Mouse (Mus musculus) stomach, postnatal 0 days (tissue): Measurements from ENCODE around the gene Dkk3. TPM values are rescaled to one million over a fixed set of nuclear protein-coding genes. Genes with fewer than 3 reads are reported as not detected.

Experiments
- ATAC-seq: fragments of 200-750 bp; cut with Nextera tagmentation; 2 replicates; pipeline ENCODE4 v1.8.0; 2017; ENCODE audit not compliant: low FRiP score, low TSS enrichment
- DNase-seq: peaks from one replicate; pipeline ENCODE4 v3.0.0-alpha.2; 2016; ENCODE audit warnings: low spot score
- H3K27ac ChIP-seq: fragments of 300-500 bp; sonication (generic); replicated peaks from 2 replicates; pipeline ENCODE4 v1.5.1; 2014; ENCODE audit warnings: mild to moderate bottlenecking, control low read depth
- H3K27me3 ChIP-seq: fragments of 300-500 bp; sonication (generic); 2 replicates; pipeline ENCODE4 v1.6.1; 2014; ENCODE audit warnings: low read length; ENCODE audit not compliant: control insufficient read depth, insufficient read depth
- H3K36me3 ChIP-seq: fragments of 300-500 bp; sonication (generic); 2 replicates; pipeline ENCODE4 v1.6.1; 2014; ENCODE audit warnings: low read length, mixed read lengths; ENCODE audit not compliant: control insufficient read depth, insufficient read depth
- H3K4me1 ChIP-seq: fragments of 300-500 bp; sonication (generic); replicated peaks from 2 replicates; pipeline ENCODE4 v1.6.1; 2014; ENCODE audit warnings: antibody characterized with exemption; ENCODE audit not compliant: control insufficient read depth, insufficient read depth
- H3K4me2 ChIP-seq: fragments of 300-500 bp; sonication (generic); replicated peaks from 2 replicates; pipeline ENCODE4 v1.6.1; 2014; ENCODE audit warnings: low read depth, mild to moderate bottlenecking, control low read depth, moderate library complexity
- H3K4me3 ChIP-seq: fragments of 300-500 bp; sonication (generic); 2 replicates; pipeline ENCODE4 v1.5.1; 2014; ENCODE audit warnings: low read depth, low read length, control low read depth
- H3K9ac ChIP-seq: fragments of 300-500 bp; sonication (generic); 2 replicates; pipeline ENCODE4 v1.6.1; 2014; ENCODE audit warnings: mild to moderate bottlenecking, low read length, control low read depth, mixed read lengths
- H3K9me3 ChIP-seq: fragments of 300-500 bp; sonication (generic); 2 replicates; pipeline ENCODE4 v1.6.1; 2016; ENCODE audit warnings: low read length; ENCODE audit not compliant: control insufficient read depth
- CTCF ChIP-seq: IDR thresholded peaks from 2 replicates; pipeline ENCODE4 v1.5.1; 2016; ENCODE audit warnings: antibody characterized with exemption, low read depth, mild to moderate bottlenecking, moderate library complexity
- EP300 ChIP-seq: optimal IDR thresholded peaks from 2 replicates; pipeline ENCODE3; 2016; ENCODE audit warnings: antibody characterized with exemption
- WGBS: fragments of 180-500 bp; shearing (Covaris S2); extraction: QIAGEN DNeasy Blood & Tissue Kit; methylation state at CpG from one replicate; pipeline ENCODE4 v1.1.7; 2014; 5-methylcytosine and 5-hydroxymethylcytosine counted together
- polyA plus RNA-seq: library from polyadenylated mRNA; unstranded; fragments of >200 nt; fragmentation: Nextera tagmentation; extraction: Ambion mirVana; gene quantifications from 2 replicates; pipeline ENCODE4 v1.2.1, GENCODE M21; 2015

The Dkk3 gene
- polyA plus RNA-seq, 1 experiment from 2014 or later: 40.0 TPM

DNA sequence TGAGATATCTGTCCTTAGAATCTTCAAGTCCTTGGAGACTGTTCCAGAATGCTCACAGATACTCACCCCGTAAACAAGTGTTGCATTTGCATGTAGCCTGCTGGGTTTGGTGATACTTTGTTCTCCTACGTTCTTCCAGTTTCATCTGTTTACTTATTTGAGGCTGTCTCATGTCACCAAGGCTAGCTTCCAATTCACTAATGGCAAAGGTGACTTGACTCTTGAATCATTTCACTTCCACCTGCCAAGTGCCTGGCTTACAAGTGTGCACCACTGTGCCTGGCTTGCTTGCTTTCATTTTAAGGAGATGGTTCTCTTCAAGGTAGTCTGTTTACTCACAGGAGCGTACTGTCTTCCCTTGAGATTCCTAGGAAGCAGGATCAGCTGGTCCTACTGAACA lies 5.6 kb upstream of the Dkk3 start:
- TF ChIP-seq EP300 (no peak), CTCF (no peak)
- H3K27me3 ChIP-seq: no peaks in the 10 kb centered on the region
- no peak overlapping the region for H3K4me2 ChIP-seq
- no peaks in the 10 kb centered on the region for H3K4me1 ChIP-seq
- H3K36me3 ChIP-seq: no peaks in the 10 kb centered on the region
- no peaks in the 10 kb centered on the region for H3K9me3 ChIP-seq
- no peak overlapping the region for H3K9ac ChIP-seq
- H3K4me3 ChIP-seq: no peak overlapping the region
- no peak for ATAC-seq
- 73% methylated on average over 3 of the region's 3 CpGs for WGBS
- DNase-seq: no peak
- no peak overlapping the region for H3K27ac ChIP-seq

DNA sequence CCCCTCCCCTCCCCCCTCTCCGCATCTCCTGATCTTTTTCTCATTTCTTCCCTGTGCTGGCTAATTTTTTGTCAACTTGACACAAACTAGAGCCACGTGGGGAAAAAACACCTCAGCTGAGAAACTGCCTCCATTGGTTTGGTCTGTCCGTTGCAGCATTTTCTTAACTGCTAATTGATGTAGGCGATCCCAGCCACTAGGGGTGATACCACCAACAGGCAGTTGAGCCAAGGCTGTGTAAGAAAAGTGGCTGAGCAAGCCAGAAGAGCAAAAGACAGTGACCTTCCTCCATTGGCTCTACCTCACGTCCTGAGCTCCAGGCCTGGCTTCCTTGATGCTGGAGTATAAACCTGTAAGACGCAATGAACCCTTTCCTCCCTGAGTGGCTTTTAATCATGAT lies 978 bp upstream of the Dkk3 start:
- Histone ChIP-seq H3K4me2 (no peak overlapping the region), H3K27ac (no peak overlapping the region), H3K4me1 (peaks cover 4% of the 10 kb centered on the region; the same call in 1 of the 2 replicates), H3K9ac (no peak overlapping the region), H3K36me3 (no peaks in the 10 kb centered on the region), H3K4me3 (no peak overlapping the region), H3K9me3 (no peaks in the 10 kb centered on the region), H3K27me3 (no peaks in the 10 kb centered on the region)
- TF ChIP-seq CTCF (peak; percentile 45), EP300 (no peak)
- DNase-seq: no peak
- 57% methylated on average over 5 of the region's 6 CpGs for WGBS
- no peak for ATAC-seq

- H3K27ac ChIP-seq: peak overlapping the region; percentile 74
- no peaks in the 10 kb centered on the region for H3K36me3 ChIP-seq
- peak; percentile 44 for DNase-seq
- peak overlapping the region; percentile 50 for H3K4me3 ChIP-seq
- peak overlapping the region; percentile 60 for H3K4me2 ChIP-seq
- TF ChIP-seq EP300 (no peak), CTCF (no peak)
- peak; percentile 43 for ATAC-seq
- peak overlapping the region; percentile 57 for H3K9ac ChIP-seq
- WGBS: under 1% methylated on average over 23 of the region's 23 CpGs
- no peaks in the 10 kb centered on the region for H3K27me3 ChIP-seq
- peaks cover 4% of the 10 kb centered on the region; the same call in 1 of the 2 replicates for H3K4me1 ChIP-seq
- no peaks in the 10 kb centered on the region for H3K9me3 ChIP-seq
These were observed 528 bp downstream of the Dkk3 start for GRCm38 (mm10) chr7:112158316-112158741.

DNA sequence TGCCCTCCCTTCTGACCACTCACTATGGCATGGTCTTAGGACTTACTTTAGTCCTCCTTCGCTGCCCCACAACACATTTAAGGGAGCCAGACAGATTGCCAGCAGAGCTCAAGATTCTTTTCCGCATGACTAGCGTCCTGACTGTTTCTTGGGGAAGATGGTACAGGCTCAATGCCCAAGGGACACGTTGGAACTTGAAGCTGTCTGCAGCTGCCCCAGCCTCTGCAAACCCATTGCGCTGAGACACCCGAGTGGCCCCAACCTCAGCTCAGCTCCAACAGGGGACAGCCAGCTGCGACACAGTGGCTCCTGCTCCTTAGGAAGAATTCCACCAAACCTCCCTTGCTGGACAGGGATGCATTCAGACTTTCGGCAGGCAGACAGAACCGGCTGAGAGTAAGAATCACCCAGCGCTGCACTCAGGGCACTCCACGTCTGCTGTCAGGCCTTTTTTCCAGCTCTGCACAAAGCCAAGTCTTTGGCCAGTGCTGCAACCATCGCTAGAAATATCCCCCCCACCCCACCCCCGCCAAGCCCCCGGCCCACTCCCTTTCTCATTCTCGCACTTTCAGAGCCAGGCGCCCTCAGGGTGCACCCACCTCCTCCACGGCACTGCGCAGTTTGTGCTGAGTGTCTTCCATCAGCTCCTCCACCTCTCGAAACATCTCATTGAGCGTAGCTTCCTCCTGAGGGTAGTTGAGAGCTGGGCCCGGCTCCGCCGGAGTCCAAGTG lies 1.1 kb downstream of the Dkk3 start:
- TF ChIP-seq EP300 (no peak), CTCF (no peak)
- no peaks in the 10 kb centered on the region for H3K9me3 ChIP-seq
- ATAC-seq (peak; percentile 22; the same call in 1 of the 2 replicates), DNase-seq (peak; percentile 23)
- 11% methylated on average over 23 of the region's 23 CpGs for whole genome bisulfite sequencing
- peak overlapping the region; percentile 60 for H3K4me2 ChIP-seq
- peak overlapping the region; percentile 74 for H3K27ac ChIP-seq
- H3K27me3 ChIP-seq: no peaks in the 10 kb centered on the region
- H3K4me1 ChIP-seq: peaks cover 4% of the 10 kb centered on the region; the same call in 1 of the 2 replicates
- no peaks in the 10 kb centered on the region for H3K36me3 ChIP-seq
- H3K4me3 ChIP-seq: peak overlapping the region; percentile 50
- peak overlapping the region; percentile 57 for H3K9ac ChIP-seq

DNA sequence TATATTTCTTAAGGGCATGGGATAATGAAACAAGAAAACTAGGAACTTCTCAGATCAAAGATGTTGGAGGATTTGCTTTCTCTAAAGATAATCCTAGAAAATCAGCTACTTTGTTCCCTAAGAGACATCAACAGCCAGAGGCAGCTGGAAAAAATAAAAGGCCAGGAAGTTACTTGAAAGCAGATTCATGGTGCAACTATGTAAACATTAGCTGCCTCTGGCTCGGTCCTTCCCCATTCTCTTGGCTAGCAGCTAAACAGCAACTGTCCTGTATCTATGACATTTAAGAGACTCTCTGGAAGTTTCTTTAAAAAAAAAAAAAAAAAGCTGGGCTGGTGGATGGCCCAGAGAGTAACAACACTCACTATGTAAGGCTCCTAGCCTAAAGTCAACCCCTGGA lies 3.7 kb downstream of the Dkk3 start:
- DNase-seq: no peak
- WGBS: 6% methylated on average over 1 of the region's 1 CpGs
- no peak for TF ChIP-seq CTCF
- no peak for TF ChIP-seq EP300
- Histone ChIP-seq H3K9ac (no peak overlapping the region), H3K9me3 (no peaks in the 10 kb centered on the region), H3K27me3 (no peaks in the 10 kb centered on the region), H3K4me1 (peaks cover 4% of the 10 kb centered on the region; the same call in 1 of the 2 replicates), H3K27ac (peak overlapping the region; percentile 70), H3K4me2 (no peak overlapping the region; the same call in 1 of the 2 replicates), H3K4me3 (no peak overlapping the region), H3K36me3 (no peaks in the 10 kb centered on the region)
- ATAC-seq: peak; percentile 48; the same call in 1 of the 2 replicates

- no peak for ATAC-seq
- peak overlapping the region; percentile 70 for H3K27ac ChIP-seq
- H3K9me3 ChIP-seq: no peaks in the 10 kb centered on the region
- no peak overlapping the region for H3K4me3 ChIP-seq
- H3K4me2 ChIP-seq: no peak overlapping the region
- H3K36me3 ChIP-seq: no peaks in the 10 kb centered on the region
- no peaks in the 10 kb centered on the region for H3K27me3 ChIP-seq
- TF ChIP-seq EP300 (no peak), CTCF (no peak)
- H3K9ac ChIP-seq: no peak overlapping the region
- DNase-seq: no peak
- peaks cover 4% of the 10 kb centered on the region; the same call in 1 of the 2 replicates for H3K4me1 ChIP-seq
- WGBS: 54% methylated on average over 4 of the region's 4 CpGs
These were observed 4.4 kb downstream of the Dkk3 start for GRCm38 (mm10) chr7:112154445-112154844.
